Mouse (Mus musculus): ENCODE measurements around the gene Rragc. TPM values are rescaled to one million over a fixed set of nuclear protein-coding genes. Genes with fewer than 3 reads are reported as not detected.
"Not testable (repeated sequence)": the region's sequence is repeated elsewhere in the genome, so short reads cannot be mapped to it uniquely, and the experiment has no call there.

Gene Rragc
- total RNA-seq (2021): 10 to 100 TPM; 19.1 to 20.6 TPM
- long read RNA-seq, experiment 1, transcript Rragc-201 (7 exons, 2,593 nt): major isoform, 64 of 67 reads
- long read RNA-seq, experiment 1, partial matches to known transcripts: 0 of 67 reads
- long read RNA-seq, experiment 1, other reads (novel, unspliced or antisense): 3 of 67 reads
- long read RNA-seq, experiment 2, transcript Rragc-201 (7 exons, 2,593 nt): major isoform, 89 of 96 reads
- long read RNA-seq, experiment 2, partial matches to known transcripts: 2 of 96 reads
- long read RNA-seq, experiment 2, other reads (novel, unspliced or antisense): 5 of 96 reads

- DNase-seq: peak; percentile 100
These were observed at the start of gene Rragc for GRCm38 (mm10) chr4:123916748-123917547. Gene Rragc (plus strand): TSS chr4:123917446.

DNA sequence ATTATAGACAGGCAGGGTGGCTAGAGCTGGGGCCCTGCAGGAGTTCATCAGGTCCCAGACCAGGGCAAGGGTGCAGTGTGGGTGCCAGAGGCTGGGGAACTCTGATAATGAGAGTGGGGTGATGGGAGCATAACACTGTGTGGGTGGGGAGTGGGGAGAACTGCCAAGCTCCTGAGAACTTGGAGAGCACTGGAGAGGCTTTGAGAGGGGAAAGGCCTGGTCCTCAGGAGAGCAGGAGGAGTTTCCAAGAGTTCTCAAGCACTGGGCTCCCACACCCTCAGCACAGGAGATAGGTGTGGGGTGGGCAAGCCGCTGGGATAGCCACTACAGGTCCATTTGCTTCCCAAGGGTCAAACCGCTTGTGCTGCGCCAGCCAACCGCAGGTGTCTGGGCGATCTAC, 23.5 kb upstream of the Rragc start:
- no peak for DNase-seq

- no peak for DNase-seq
These were observed 23.0 kb upstream of the Rragc start for GRCm38 (mm10) chr4:123894295-123894694.

GRCm38 (mm10) chr4:123898696-123899095, 18.6 kb upstream of the Rragc start:
- DNase-seq: no peak

DNA sequence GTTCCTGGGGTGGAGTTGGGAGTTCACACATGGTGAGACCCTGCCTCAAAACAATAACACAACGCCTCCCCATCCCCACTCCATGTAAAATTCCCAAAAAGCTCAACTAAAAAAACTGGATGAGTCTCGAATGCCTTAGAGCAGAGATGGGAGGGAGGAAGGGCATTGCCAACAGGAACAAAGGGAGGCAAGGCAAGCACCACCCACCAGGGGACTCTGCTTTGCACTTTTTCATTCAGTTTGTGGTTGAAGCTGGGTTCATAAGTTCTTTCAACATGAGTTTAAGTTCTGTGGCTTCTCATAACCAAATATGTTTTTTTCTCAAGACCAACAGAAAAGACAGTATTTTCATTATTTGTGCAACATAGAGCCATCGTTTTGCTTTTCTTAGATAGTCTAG, 13.8 kb upstream of the Rragc start:
- no peak for DNase-seq

GRCm38 (mm10) chr4:123904333-123905125, 12.7 kb upstream of the Rragc start, which contains the start of gene Mycbp:
Gene Mycbp (plus strand): TSS chr4:123904832.
- peak; percentile 99 for DNase-seq

DNA sequence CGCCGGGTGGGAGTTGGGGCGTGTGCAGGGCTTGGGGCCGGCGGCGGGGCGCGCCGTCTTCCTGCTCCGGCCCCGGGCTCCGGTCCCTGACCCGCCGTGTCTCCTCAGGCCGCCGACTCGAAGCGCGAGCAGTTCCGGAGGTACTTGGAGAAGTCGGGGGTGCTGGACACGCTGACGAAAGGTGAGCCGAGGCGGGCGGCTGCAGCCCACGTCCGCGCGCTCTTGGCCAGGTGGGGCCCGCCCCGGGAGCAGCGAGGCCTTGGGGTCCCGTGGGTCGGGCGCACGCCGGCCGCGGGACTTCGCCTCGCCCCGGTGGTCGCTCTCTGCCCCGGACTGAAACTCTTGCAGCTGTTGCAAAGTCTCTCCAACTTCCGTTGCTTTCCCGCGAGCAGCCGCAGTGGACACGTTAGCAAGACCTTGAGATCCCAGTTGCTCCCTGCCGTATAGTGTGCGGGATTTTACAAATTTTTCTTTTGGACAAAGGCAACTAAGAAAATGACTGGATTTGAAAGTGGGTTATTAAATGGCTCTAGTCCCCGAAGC, 12.0 kb upstream of the Rragc start:
- DNase-seq: no peak

GRCm38 (mm10) chr4:123911503-123911902, 5.7 kb upstream of the Rragc start:
- DNase-seq: no peak

- no peak for DNase-seq
These were observed 4.8 kb upstream of the Rragc start for GRCm38 (mm10) chr4:123912431-123912830.

DNA sequence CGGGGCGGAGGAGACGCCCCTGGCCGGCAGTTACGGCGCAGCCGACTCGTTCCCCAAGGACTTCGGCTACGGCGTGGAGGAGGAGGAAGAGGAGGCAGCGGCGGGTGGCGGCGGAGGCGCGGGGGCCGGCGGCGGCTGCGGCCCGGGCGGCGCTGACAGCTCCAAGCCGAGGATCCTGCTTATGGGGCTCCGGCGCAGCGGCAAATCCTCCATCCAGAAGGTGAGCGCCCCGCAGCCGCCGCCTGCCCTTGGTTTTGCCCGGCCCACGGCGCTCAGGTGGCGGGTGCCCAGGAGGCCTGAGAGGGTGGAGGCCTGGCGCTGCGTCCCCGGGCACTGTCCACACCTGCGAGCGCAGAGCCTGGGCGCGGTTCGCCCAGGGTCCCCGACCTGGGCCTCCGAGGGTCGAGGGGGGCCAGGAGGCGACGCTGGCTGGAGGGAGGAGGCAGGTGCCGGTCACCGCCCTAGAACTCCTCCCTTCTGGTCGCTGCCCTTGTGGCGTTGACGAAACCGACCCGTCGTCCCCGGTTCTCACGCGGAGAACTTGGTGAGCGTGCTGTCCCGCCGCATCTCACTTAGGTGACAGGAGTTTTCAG, 398 bp downstream of the Rragc start, which contains the start of gene 4930535I16Rik:
4930535I16Rik (minus strand) TSS at position 475 of the 593 bp plus-strand sequence.
- DNase-seq: no peak

- DNase-seq: no peak
These were observed 1.6 kb downstream of the Rragc start for GRCm38 (mm10) chr4:123918851-123919250.

GRCm38 (mm10) chr4:123921055-123921565, 3.9 kb downstream of the Rragc start:
- DNase-seq: no peak

- DNase-seq: no peak
These were observed 10.7 kb downstream of the Rragc start for GRCm38 (mm10) chr4:123927961-123928360.

- DNase-seq: no peak
These were observed 12.7 kb downstream of the Rragc start for GRCm38 (mm10) chr4:123929994-123930393.

DNA sequence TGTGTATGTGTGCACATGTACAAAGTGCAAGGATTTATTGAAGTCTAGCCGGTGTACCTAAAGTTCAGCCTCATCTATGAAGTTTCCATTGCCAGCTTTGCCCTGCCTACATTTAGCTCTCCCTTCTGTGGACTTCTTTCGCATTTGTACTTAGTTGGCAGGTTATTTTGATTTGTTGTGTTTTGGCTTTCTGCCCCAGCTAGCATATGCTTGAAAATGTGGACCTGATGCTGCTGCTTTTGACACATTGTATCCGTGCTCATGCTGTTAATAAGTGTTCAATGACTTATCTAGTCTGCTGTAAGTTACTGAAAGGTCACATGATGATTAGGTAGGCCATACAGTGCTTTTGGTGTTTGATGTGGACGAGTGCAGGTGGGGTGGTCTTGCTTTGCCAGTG, 17.1 kb downstream of the Rragc start:
- no peak for DNase-seq

GRCm38 (mm10) chr4:123936059-123936458, 18.8 kb downstream of the Rragc start:
- DNase-seq: no peak

GRCm38 (mm10) chr4:123939838-123940237, 22.6 kb downstream of the Rragc start:
- no peak for DNase-seq

DNA sequence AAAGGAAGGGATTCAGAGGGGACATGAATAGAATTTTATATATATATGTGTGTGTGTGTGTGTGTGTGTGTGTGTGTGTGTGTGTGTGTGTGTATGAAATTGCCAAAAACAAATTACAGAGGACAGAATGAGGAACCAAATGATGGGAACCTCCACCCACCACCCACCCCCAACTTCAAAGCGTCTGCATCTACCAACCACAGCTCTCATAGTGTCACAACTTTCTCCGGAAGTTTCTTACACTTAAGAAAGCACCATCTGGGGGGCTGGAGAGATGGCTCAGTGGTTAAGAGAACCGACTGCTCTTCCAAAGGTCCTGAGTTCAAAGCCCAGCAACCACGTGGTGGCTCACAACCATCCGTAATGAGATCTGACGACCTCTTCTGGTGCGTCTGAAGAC, 23.6 kb downstream of the Rragc start:
- DNase-seq: not testable (repeated sequence)

DNA sequence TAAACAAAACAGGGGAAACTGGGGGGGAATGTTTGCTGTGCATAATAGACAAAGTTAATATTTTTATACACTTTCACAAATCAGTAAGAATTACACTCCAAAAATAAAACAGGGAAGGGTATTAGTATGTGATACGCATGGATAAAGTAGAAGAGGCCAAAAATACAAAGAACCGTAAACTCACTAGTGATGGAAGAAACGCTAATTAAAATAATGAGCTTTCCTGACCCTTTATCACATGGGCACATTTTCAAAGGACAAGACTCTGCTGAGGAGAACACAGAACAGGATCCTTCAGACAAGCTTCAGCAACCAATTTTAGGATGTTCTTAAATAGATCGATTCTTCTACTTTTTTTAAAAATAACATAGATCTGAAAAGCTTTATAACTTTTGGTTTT, 29.5 kb downstream of the Rragc start:
- DNase-seq: no peak

DNA sequence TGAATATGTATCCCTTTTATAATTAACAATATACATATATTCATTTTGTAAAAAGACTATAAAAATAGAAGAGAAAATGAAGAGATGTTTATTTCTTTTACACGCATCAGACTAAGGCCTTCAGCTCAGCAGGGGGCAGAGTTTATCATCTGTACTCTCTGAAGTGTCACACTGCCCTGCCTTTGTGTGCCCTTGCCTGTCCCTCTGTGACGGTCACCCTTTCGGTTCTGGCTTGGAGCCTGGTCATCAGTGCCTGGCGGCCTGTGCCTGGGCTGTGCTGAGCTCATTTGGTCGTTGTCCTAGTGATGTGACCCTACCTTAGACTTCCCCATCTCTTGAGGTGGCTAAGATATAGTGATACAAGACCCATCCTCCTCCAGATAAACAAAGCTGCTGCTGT, 29.9 kb downstream of the Rragc start:
- no peak for DNase-seq

DNA sequence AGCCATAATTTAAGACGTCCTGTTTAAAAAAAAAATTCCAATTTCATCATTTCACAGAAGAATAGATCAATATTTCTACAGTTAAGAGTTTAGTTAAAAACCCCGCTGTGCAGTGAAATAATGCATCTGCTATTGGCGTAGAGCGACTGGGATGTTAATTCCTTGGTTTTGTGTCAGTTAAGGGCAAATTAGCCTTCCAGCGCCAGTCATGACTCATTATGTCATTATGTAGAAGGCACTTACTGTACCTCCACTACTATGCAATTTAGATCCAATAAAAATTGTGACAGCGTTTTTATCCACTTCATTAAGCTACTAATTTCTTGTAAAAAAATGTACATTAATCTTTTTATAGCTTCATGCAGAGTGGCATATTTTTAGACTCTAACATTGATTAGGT, 31.7 kb downstream of the Rragc start:
- DNase-seq: no peak

DNA sequence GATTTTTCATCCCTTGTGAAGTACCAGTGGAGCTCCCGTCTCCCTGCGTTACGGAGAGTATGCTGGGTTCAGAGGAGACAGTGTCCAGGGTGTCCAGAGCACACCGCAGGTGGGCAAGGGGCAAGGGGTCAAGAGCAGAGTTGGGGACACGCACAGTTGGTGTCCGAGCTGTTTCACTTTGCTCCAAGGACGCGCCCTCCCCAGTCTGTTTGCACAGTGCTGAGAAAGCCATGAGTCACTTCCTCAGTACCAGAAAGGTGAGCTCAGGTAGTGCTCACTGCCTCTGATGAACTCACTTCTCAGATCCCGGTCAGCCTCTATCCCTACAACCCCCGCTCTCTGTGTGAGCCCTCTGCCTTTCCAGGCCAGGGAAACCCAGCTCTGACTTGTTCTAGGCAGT, 32.4 kb downstream of the Rragc start:
- DNase-seq: no peak

Data from gastrocnemius, postnatal 25 days (tissue).